Mouse (Mus musculus) bone marrow, adult 2 months (tissue): ENCODE data around the gene Tmco4. TPM values are rescaled to one million over a fixed set of nuclear protein-coding genes. Genes with fewer than 3 reads are reported as not detected.
A peak's percentile ranks its signal among the peaks of the same experiment; 100 is the strongest.

Experiments
- H3K27ac ChIP-seq: fragments of 200-500 bp; 2 replicates; pipeline ENCODE4 v1.5.1; 2012; ENCODE audit warnings: low read depth, mild to moderate bottlenecking, control low read depth, inconsistent platforms, low read length; ENCODE audit not compliant: control insufficient read depth, poor library complexity, insufficient read depth
- H3K4me1 ChIP-seq: fragments of 200-500 bp; 2 replicates; pipeline ENCODE4 v1.6.1; 2011; ENCODE audit warnings: low read length; ENCODE audit not compliant: control insufficient read depth, insufficient read depth
- H3K4me3 ChIP-seq: fragments of 200-500 bp; replicated peaks from 2 replicates; pipeline ENCODE3; 2011; ENCODE audit warnings: mild to moderate bottlenecking, low read depth, low read length, control low read depth; ENCODE audit not compliant: control insufficient read depth
- CTCF ChIP-seq: fragments of 200-500 bp; IDR thresholded peaks from 2 replicates; pipeline ENCODE4 v1.5.1; 2011; ENCODE audit warnings: low read length, control low read depth; ENCODE audit not compliant: control insufficient read depth, insufficient read depth
- POLR2A ChIP-seq: fragments of 200-500 bp; IDR thresholded peaks from 2 replicates; pipeline ENCODE4 v1.6.1; 2011; ENCODE audit warnings: low read depth, mild to moderate bottlenecking, control low read depth, low read length, borderline replicate concordance; ENCODE audit not compliant: control insufficient read depth
- WGBS: fragments of 180-500 bp; shearing (Covaris S2); methylation state at CpG from one replicate; pipeline ENCODE4 v1.1.7; 2018; 5-methylcytosine and 5-hydroxymethylcytosine counted together
- polyA plus RNA-seq: library from polyadenylated mRNA; stranded (reverse); fragments of >200 nt; gene quantifications from 2 replicates; pipeline ENCODE4 v1.2.4, GENCODE M21; 2011; ENCODE audit warnings: low replicate concordance; ENCODE audit not compliant: missing spikeins, insufficient read depth, insufficient read length

Gene Tmco4
- polyA plus RNA-seq, 1 experiment = 2.7 TPM

DNA sequence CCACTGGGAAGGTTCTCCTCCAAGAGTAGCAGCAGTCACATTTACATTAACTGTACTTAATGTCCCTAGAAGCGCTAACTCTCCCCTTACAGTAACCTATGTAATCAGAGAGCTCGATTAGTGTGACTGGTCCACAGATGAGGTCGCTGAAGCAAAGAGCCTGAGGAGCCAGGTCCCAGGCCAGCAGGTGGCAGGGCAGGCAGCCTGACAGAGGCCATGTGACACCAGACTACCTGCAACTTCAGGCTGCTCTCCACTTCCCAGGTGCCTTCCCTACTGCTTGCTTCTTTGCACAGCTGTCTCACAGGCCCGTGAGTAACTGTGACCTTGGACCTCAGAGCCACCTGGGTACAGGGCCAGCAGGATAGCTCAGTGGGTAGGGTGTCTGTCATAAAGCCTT lies 61.9 kb downstream of the Tmco4 start:
- TF ChIP-seq POLR2A = no peak
- TF ChIP-seq CTCF = 0 out of 2 replicates have a peak, but pooled peaks have one; percentile 10
- Histone ChIP-seq H3K4me1 (no peaks in the 10 kb centered on the region), H3K4me3 (no peak overlapping the region), H3K27ac (no peak overlapping the region; the same call in 1 of the 2 replicates)
- 69% methylated on average over 4 of the region's 4 CpGs for WGBS

- H3K4me3 ChIP-seq = no peak overlapping the region
- WGBS = 88% methylated on average over 3 of the region's 3 CpGs
- H3K4me1 ChIP-seq = no peaks in the 10 kb centered on the region
- TF ChIP-seq POLR2A (no peak), CTCF (no peak)
- no peak overlapping the region for H3K27ac ChIP-seq
Measured at GRCm38 (mm10) chr4:139034942-139035341, 62.3 kb downstream of the Tmco4 start.

DNA sequence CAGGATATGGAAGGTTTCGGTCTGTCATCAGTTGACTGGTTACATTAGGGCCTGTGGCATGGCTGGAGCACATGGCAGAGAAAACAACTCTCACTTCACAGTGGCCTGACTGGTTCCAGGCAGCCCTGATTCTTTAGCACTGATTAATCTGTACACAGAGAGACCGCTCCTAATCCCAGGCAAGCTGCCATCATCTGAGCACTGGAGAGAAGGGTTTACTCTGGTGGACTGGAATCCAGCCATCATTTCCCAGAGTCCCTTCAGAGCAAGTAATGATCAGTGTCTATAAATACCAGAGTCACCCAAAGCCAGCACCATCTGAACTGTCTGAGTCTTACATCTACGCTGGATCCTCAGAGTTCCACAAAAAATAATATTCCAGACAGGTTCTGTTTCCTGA lies 63.1 kb downstream of the Tmco4 start:
- no peak overlapping the region for H3K4me3 ChIP-seq
- H3K27ac ChIP-seq = no peak overlapping the region
- no peaks in the 10 kb centered on the region for H3K4me1 ChIP-seq
- 94% methylated on average over 3 of the region's 3 CpGs for WGBS
- TF ChIP-seq CTCF = no peak
- TF ChIP-seq POLR2A = no peak

DNA sequence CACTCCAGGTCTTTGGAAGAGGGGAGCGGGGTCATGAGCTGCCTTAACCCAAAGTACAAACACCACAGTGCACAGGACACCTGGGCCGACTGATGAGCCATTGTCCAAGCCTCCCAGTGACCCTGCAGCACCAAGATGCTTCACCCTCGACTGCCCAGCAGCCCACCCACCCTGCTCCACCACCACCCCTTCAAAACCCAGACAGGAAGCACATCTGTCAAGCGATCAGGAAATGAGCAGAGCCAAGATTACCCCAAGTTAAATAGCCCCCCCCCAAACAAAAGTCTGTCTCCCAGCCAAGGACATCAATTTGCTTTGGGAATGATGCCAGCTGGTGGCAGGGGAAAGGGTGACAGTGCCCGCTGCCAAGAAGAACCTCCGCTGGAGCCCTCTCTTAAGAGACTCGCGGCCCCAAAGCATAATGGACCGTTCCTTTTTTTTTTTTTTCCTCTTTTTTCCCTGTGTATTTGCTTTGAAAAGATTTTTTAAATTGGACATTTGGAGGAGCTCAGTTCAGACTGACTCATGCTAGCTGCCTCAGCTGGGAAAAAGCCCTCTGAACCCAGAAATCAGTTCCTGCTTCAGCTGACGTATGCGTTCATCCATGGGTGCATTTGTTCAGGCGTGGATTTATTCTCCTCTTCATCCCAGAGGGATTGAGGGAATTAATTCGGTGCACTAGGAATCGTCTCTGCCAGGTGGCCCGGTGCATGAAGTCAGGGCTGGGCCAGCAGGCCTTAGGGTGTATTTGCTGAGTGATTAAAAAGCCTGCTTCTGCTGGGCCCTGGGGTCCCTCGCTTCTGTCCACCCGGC lies 65.3 kb downstream of the Tmco4 start:
- TF ChIP-seq CTCF = no peak
- TF ChIP-seq POLR2A = no peak
- H3K27ac ChIP-seq = no peak overlapping the region

DNA sequence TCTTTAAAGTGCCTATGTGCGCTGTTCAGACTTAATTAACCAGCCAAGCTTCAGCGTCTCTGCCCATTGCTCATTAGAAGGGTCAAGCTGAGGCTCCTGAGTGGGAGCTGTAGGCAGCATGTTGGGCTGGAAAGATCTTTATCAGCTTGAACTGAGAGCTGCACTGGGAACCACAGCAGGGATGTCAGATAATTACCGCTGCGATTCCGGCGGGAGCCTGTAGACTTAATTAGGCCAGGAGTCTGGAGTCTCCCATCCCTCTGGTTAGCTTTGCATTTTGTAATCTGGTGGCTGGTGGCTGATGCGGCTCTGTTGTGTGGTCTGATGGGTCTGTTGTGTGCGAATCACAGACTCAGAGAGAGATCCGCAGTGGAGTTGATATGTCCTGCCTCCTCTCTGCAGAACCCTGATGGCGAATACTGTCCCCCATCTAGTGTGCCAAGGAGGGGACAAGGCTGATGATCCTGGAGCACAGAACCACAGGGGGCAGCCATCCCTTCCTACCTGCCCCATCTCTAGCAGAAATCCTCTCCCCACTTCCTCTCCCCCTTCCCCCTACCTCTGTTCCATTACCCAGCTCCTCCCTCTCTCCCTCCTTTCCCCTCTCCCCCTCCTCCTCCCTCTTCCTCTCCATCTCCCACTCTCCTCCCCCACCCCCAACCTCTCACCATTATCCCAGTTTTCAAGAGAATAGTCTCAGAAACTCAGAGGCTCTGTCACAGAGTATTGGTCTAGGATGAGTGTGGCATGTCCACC lies 67.6 kb downstream of the Tmco4 start:
- H3K27ac ChIP-seq = no peak overlapping the region
- 88% methylated on average over 10 of the region's 10 CpGs for WGBS
- H3K4me1 ChIP-seq = no peaks in the 10 kb centered on the region; the same call in 1 of the 2 replicates
- no peak overlapping the region for H3K4me3 ChIP-seq
- TF ChIP-seq CTCF (no peak), POLR2A (no peak)

More for the DNA sequence above, 65.3 kb downstream of the Tmco4 start:
- WGBS = 51% methylated on average over 17 of the region's 17 CpGs
- Histone ChIP-seq H3K4me3 (no peak overlapping the region), H3K4me1 (no peaks in the 10 kb centered on the region; the same call in 1 of the 2 replicates)

DNA sequence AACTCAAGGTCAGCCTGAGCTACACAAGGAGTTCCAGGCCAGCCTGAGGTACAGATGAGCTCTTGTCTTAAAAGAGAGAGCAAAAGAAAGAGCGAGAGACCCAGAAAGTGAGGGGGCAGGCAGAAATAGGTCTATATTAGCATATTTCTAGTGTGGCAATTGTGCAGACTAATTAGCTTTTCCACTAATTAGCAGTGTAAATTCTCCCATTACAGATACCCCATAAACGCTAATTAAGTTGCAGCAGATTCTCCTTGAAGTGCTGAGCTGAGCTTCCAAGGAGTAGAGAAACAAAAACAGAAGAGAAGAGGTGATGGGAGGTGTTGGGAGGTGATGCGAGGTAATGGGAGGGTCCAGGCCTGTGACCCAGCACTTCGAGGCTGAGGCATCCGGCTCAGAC lies 69.9 kb downstream of the Tmco4 start:
- WGBS = 80% methylated on average over 5 of the region's 5 CpGs
- TF ChIP-seq POLR2A (no peak), CTCF (no peak)
- Histone ChIP-seq H3K4me1 (no peaks in the 10 kb centered on the region; the same call in 1 of the 2 replicates), H3K4me3 (no peak overlapping the region), H3K27ac (no peak overlapping the region)

GRCm38 (mm10) chr4:139043600-139043999 lies 70.9 kb downstream of the Tmco4 start:
- 23% methylated on average over 2 of the region's 2 CpGs for WGBS
- TF ChIP-seq CTCF (no peak), POLR2A (no peak)
- H3K4me1 ChIP-seq = no peaks in the 10 kb centered on the region; the same call in 1 of the 2 replicates
- H3K27ac ChIP-seq = no peak overlapping the region
- no peak overlapping the region for H3K4me3 ChIP-seq

GRCm38 (mm10) chr4:139044566-139044965 lies 71.9 kb downstream of the Tmco4 start:
- no peak overlapping the region for H3K4me3 ChIP-seq
- H3K27ac ChIP-seq = no peak overlapping the region
- TF ChIP-seq POLR2A (no peak), CTCF (no peak)
- H3K4me1 ChIP-seq = no peaks in the 10 kb centered on the region; the same call in 1 of the 2 replicates
- WGBS = 90% methylated on average over 5 of the region's 5 CpGs
